Mouse (Mus musculus) ES-E14 (cell line): Measurements from ENCODE around the gene Padi2. TPM values are rescaled to one million over a fixed set of nuclear protein-coding genes. Genes with fewer than 3 reads are reported as not detected.

ENCODE experiments used
- DNase-seq: peaks from one replicate; pipeline ENCODE4 v3.0.0-alpha.2; 2013; ENCODE audit warnings: low read depth, low spot score
- H3K27ac ChIP-seq: 2 replicates; pipeline ENCODE4 v1.5.1; 2012; ENCODE audit warnings: low read depth, mild to moderate bottlenecking, low read length, moderate library complexity, mixed read lengths; ENCODE audit not compliant: poor library complexity, insufficient read depth, severe bottlenecking
- H3K36me3 ChIP-seq: 2 replicates; pipeline ENCODE4 v1.6.1; 2012; ENCODE audit warnings: mild to moderate bottlenecking, low read length, moderate library complexity, mixed read lengths; ENCODE audit not compliant: control insufficient read depth, poor library complexity, insufficient read depth, severe bottlenecking
- H3K4me1 ChIP-seq, 2 experiments: fragments of 150-350 bp in 1 of 2; sonication (generic) in 1 of 2; 2 replicates each; pipeline ENCODE4 v1.6.1; 2012; ENCODE audit warnings: low read length in 2 of 2, mild to moderate bottlenecking in 1 of 2, mixed read lengths in 1 of 2; ENCODE audit not compliant: control insufficient read depth in 2 of 2, insufficient read depth in 2 of 2, poor library complexity in 1 of 2
- H3K4me3 ChIP-seq, 2 experiments: fragments of 150-350 bp in 1 of 2; sonication (generic) in 1 of 2; 2 replicates each; pipeline ENCODE4 v1.5.1; 2012; ENCODE audit warnings: low read length in 2 of 2, low read depth in 1 of 2, mild to moderate bottlenecking in 1 of 2, mixed read lengths in 1 of 2; ENCODE audit not compliant: insufficient read depth in 1 of 2, poor library complexity in 1 of 2, severe bottlenecking in 1 of 2
- H3K9ac ChIP-seq: 2 replicates; pipeline ENCODE4 v1.6.1; 2012; ENCODE audit warnings: low read depth, mild to moderate bottlenecking, low read length, mixed read lengths; ENCODE audit not compliant: poor library complexity, insufficient read depth, severe bottlenecking
- H3K9me3 ChIP-seq: fragments of 150-350 bp; sonication (generic); 2 replicates; pipeline ENCODE4 v1.6.1; 2012; ENCODE audit warnings: low read depth, mild to moderate bottlenecking, low read length; ENCODE audit not compliant: control insufficient read depth, insufficient read depth
- CHD2 ChIP-seq: IDR thresholded peaks from 2 replicates; pipeline ENCODE4 v1.6.1; 2014; ENCODE audit warnings: mild to moderate bottlenecking, low read depth, low read length, inconsistent platforms
- HCFC1 ChIP-seq: IDR thresholded peaks from 2 replicates; pipeline ENCODE4 v1.6.1; 2012; ENCODE audit warnings: low read length, inconsistent platforms, borderline replicate concordance; ENCODE audit not compliant: insufficient read depth
- MAFK ChIP-seq: IDR thresholded peaks from 2 replicates; pipeline ENCODE4 v1.6.1; 2014; ENCODE audit warnings: mild to moderate bottlenecking, low read depth, low read length, inconsistent platforms; ENCODE audit not compliant: insufficient read depth
- ZC3H11A ChIP-seq: IDR thresholded peaks from 2 replicates; pipeline ENCODE4 v1.6.1; 2012; ENCODE audit warnings: low read depth, mild to moderate bottlenecking, inconsistent platforms, low read length, borderline replicate concordance
- ZNF384 ChIP-seq: IDR thresholded peaks from 2 replicates; pipeline ENCODE4 v1.6.1; 2012; ENCODE audit warnings: low read depth, low read length, inconsistent platforms
- in situ Hi-C, 2 experiments: fragments of 600-800 bp; cut with MboI; formaldehyde crosslinking; loops; one replicate each; pipeline ENCODE4 v1.15.1; 2025; ENCODE audit warnings: low sequenced_read_pairs in 2 of 2, inconsistent platforms in 1 of 2; ENCODE audit not compliant: unreplicated experiment in 2 of 2
- total RNA-seq: library from RNA; depleted of rRNA; stranded (reverse); fragments of 300-350 nt; gene quantifications from 2 replicates; pipeline ENCODE4 v1.2.3, GENCODE M21; 2012

The Padi2 gene
- total RNA-seq, 1 experiment = 0.94 TPM

DNA sequence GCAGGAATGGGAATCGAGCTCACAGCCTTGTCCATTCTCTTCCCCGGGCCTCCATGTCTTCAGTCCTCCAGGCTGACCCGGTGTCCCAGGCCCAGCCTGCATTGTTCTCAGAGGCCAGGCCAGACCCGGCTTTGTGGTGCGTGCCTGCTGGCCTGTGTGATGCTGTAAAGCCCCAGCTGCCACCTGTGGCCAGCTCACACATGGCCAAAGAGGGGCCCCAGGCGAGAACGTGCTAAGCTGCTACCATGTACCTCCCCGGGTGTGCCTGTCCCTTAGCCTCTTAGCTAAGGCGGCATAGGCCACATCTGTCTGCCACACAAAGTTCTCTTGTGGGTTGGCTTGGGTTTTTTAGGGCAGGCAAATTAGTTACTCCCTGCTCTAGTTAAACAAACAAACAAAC lies 29.5 kb downstream of the Padi2 start:
- H3K27ac ChIP-seq = no peak overlapping the region
- no peak for TF ChIP-seq ZC3H11A
- TF ChIP-seq CHD2 = no peak
- TF ChIP-seq HCFC1 = no peak
- no peak for TF ChIP-seq ZNF384
- no peak for DNase-seq
- H3K36me3 ChIP-seq = no peaks in the 10 kb centered on the region
- H3K4me3 ChIP-seq = no peak overlapping the region
- no peak overlapping the region for H3K9ac ChIP-seq
- H3K4me1 ChIP-seq = peaks cover 0 to 15% of the 10 kb centered on the region in 2 experiments; a peak in 2 of 4 replicates
- no peaks in the 10 kb centered on the region for H3K9me3 ChIP-seq
- in situ Hi-C loops = no loop called here

DNA sequence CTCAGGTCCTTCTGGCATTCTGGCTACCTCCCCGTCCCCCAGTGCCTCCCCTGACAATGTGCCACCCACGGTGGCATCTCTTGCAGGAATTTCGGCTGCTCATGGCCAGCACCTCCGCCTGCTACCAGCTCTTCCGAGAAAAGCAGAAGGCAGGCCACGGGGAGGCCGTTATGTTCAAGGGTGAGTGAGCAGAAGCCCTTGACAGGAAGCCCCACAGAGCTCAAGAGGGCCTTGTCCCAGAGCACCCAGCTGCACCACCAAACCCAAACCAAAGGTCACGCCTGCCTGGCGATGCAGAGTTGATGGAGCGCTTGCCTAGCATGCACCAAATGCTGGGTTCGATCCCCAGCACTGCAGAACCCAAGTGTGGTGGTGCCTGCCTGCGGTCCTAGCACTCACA lies 38.2 kb downstream of the Padi2 start:
- in situ Hi-C loops = no loop called here
- no peak for DNase-seq
- H3K4me3 ChIP-seq = no peak overlapping the region
- TF ChIP-seq ZC3H11A (no peak), CHD2 (no peak)
- H3K4me1 ChIP-seq = peaks cover 2 to 10% of the 10 kb centered on the region in 2 experiments; a peak in 1 of 4 replicates
- no peak overlapping the region for H3K9ac ChIP-seq
- H3K9me3 ChIP-seq = no peaks in the 10 kb centered on the region
- H3K27ac ChIP-seq = no peak overlapping the region
- H3K36me3 ChIP-seq = no peaks in the 10 kb centered on the region

DNA sequence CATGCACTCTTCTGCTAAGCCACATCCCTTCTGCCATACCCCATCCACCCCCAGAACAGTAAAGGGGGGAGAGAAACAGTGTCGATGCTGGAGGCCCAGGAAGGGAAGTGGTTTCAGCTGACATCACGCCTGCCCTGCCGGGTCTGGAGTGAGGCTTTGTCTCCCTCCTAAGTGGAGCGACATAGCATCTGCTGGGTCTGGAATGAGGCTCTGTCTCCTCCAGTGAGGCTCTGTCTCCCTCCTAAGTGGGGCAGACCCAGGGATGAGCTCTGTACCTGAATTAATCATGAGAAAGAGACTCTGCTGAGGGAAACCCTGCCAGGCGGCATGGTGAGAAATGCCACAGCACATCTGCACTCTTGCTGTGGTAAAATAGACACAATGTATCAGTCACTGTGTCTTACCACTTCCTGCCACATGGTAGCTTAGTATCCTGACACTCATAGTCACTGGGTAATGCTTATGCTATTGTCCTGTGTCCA lies 38.9 kb downstream of the Padi2 start:
- no peak overlapping the region for H3K4me3 ChIP-seq
- in situ Hi-C loops = no loop called here
- no peaks in the 10 kb centered on the region for H3K9me3 ChIP-seq
- no peak for DNase-seq
- H3K36me3 ChIP-seq = no peaks in the 10 kb centered on the region
- peaks cover 2 to 10% of the 10 kb centered on the region in 2 experiments; a peak in 1 of 4 replicates for H3K4me1 ChIP-seq
- no peak for TF ChIP-seq HCFC1
- no peak for TF ChIP-seq ZNF384
- no peak for TF ChIP-seq ZC3H11A
- no peak for TF ChIP-seq CHD2
- no peak for TF ChIP-seq MAFK
- no peak overlapping the region for H3K27ac ChIP-seq
- no peak overlapping the region for H3K9ac ChIP-seq

DNA sequence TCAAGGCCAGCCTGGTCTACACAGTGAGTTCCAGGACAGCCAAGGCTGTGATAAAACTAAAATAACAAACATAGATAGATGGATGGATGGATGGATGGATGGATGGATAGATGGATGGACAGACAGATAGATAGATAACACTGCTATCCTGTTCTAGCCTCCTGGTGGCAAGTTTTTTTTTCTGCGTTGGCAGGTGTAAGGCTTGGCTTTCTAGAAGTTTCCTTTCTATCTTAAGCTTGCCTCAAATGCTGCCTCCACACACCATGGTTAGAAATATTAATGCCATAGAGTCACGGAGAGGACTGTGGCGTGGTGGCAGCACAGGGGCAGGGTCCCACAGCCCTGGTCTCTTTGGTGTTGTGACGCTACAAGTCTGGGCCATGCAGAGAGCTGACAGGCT lies 39.4 kb downstream of the Padi2 start:
- Histone ChIP-seq H3K9me3 (no peaks in the 10 kb centered on the region), H3K4me1 (peaks cover 2 to 10% of the 10 kb centered on the region in 2 experiments; a peak in 1 of 4 replicates), H3K4me3 (no peak overlapping the region), H3K9ac (no peak overlapping the region), H3K27ac (no peak overlapping the region), H3K36me3 (no peaks in the 10 kb centered on the region)
- TF ChIP-seq MAFK (no peak), CHD2 (no peak), HCFC1 (no peak), ZC3H11A (no peak), ZNF384 (no peak)
- in situ Hi-C loops = no loop called here
- no peak for DNase-seq

DNA sequence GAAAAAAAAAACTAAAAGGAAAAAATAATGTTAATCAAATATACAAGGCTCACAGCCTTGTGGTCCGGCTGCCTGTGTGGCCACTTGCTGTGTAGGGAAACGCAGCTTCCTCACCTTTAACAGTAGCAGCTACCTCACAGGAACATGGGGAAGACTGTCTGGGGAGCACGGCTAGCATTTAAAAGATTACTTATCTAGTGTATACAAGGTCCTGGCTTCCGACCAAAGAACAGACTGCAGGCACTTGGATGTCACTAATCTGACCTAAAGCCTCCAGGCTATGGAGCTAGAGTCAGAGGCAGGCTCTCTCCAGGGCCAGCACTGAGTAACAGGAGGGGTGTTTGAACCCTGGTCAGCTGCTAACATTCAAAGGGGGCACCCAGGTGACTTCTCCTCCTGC lies 39.9 kb downstream of the Padi2 start:
- Histone ChIP-seq H3K36me3 (no peaks in the 10 kb centered on the region), H3K27ac (no peak overlapping the region), H3K4me1 (peaks cover 2 to 10% of the 10 kb centered on the region in 2 experiments; a peak in 1 of 4 replicates), H3K9me3 (no peaks in the 10 kb centered on the region), H3K4me3 (no peak overlapping the region), H3K9ac (no peak overlapping the region)
- DNase-seq = no peak
- in situ Hi-C loops = no loop called here
- TF ChIP-seq HCFC1 (no peak), CHD2 (no peak), ZC3H11A (no peak), MAFK (no peak)
